34 mouse cellular contexts compared by ENCODE assay signal in the genomic region with DNA sequence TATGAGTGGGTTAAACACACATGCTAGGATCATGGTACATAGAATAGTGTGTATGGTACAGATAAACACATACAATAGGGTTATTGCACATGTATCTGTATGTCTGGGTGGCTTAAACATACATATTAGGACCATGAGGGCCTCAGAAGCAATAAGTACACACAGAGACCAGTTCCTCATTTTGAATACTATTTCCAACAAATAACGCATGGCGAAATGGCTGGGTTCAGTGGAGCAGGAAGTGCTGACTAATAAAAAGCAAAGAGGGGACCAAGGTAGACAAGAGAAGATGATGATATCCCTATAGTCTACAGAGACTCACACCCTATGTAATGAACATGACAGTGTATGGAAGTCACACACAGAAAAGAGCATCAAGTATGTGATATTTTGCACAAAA. TPM values are rescaled to one million over a fixed set of nuclear protein-coding genes. Genes with fewer than 3 reads are reported as not detected.
DNase-seq lines count a peak whose midpoint lies in the region; ATAC-seq and TF ChIP-seq lines count a peak whose summit lies in the region.
"Had no signal": no experiment of that assay in that cellular context is flagged by ENCODE, and none has a peak within 500 bp of the region (broad histone marks: within the 10 kb centered on the region; RNA-seq: fewer than 3 reads in every experiment).

No protein-coding gene starts in this region.

- H3K27ac ChIP-seq in intestine, embryonic 14.5 days (ENCODE audit: low read depth): no peak overlapping the region
- H3K27ac ChIP-seq in intestine, embryonic 16.5 days (ENCODE audit: low read length): no peak overlapping the region; the same call in 1 of the 2 replicates
- H3K27ac ChIP-seq in CH12.LX (ENCODE audit: insufficient read depth, low read depth): no peak overlapping the region
- H3K27ac ChIP-seq in stomach, postnatal 0 days (replicated peaks): peak overlapping the region; percentile 30; the same call in 1 of the 2 replicates
- H3K27ac ChIP-seq: embryonic facial prominence, embryonic 10.5 days; embryonic facial prominence, embryonic 13.5 days; forebrain, embryonic 12.5 days; forebrain, embryonic 15.5 days; hindbrain, embryonic 10.5 days; hindbrain, embryonic 13.5 days had no signal

- in situ Hi-C loops in CH12.LX (cut with MboI; ENCODE audit: low pct_ligation_motif_present, low pct_unique_long_range_greater_than_20kb, low sequenced_read_pairs): no loop called here

- DNase-seq in intestine, embryonic 14.5 days (ENCODE audit: low spot score): peak; percentile 20
- DNase-seq in CH12.LX (ENCODE audit: extremely low read depth): peak; percentile 45
- DNase-seq in stomach, postnatal 0 days (ENCODE audit: low spot score): no peak
- no peak for DNase-seq in gastrocnemius, postnatal 10 days
- no peak for DNase-seq in urinary bladder, adult 18-20 months (ENCODE audit: low spot score in 2 of 2)
- DNase-seq in lung, postnatal 4 days: no peak
- DNase-seq: adrenal gland, adult 8-10 months; adrenal gland, postnatal 25 days; cerebellum, adult 11-12 months; cerebellum, adult 8-10 months; cerebellum, postnatal 10 days; cerebellum, postnatal 36 days; embryo, embryonic 11 days; gastrocnemius, postnatal 36 days; heart, adult 11 months had no signal

- H3K9ac ChIP-seq in intestine, embryonic 14.5 days (ENCODE audit: low read length): no peak overlapping the region
- no peak overlapping the region for H3K9ac ChIP-seq in intestine, embryonic 16.5 days (ENCODE audit: low read depth, low read length)
- no peak overlapping the region for H3K9ac ChIP-seq in CH12.LX (ENCODE audit: insufficient read depth, low read depth)
- no peak overlapping the region for H3K9ac ChIP-seq in stomach, postnatal 0 days (ENCODE audit: low read length)
- H3K9ac ChIP-seq: embryonic facial prominence, embryonic 13.5 days; forebrain, embryonic 12.5 days; forebrain, embryonic 15.5 days; hindbrain, embryonic 13.5 days had no signal

- TF ChIP-seq EP300 in CH12.LX (IDR thresholded peaks at IDR 0.05; ENCODE audit: low read length): no peak
- no peak for TF ChIP-seq EP300 in stomach, postnatal 0 days (optimal IDR thresholded peaks at IDR 0.05)

- WGBS in intestine, embryonic 14.5 days: 93% methylated on average over 2 of the region's 2 CpGs
- 88% methylated on average over 2 of the region's 2 CpGs for WGBS in intestine, embryonic 16.5 days
- WGBS in stomach, postnatal 0 days: 92% methylated on average over 2 of the region's 2 CpGs

- TF ChIP-seq RAD21 in CH12.LX (IDR thresholded peaks at IDR 0.05; ENCODE audit: low read depth, low read length): no peak

- H3K9me3 ChIP-seq in intestine, embryonic 14.5 days (ENCODE audit: control insufficient read depth, low read length): no peaks in the 10 kb centered on the region
- no peaks in the 10 kb centered on the region for H3K9me3 ChIP-seq in intestine, embryonic 16.5 days (ENCODE audit: control insufficient read depth, low read length)
- H3K9me3 ChIP-seq in CH12.LX (replicated peaks; ENCODE audit: low read length): no peaks in the 10 kb centered on the region
- no peaks in the 10 kb centered on the region for H3K9me3 ChIP-seq in stomach, postnatal 0 days (ENCODE audit: control insufficient read depth, low read length)
- H3K9me3 ChIP-seq: embryonic facial prominence, embryonic 10.5 days; embryonic facial prominence, embryonic 13.5 days; forebrain, embryonic 12.5 days; forebrain, embryonic 15.5 days; hindbrain, embryonic 10.5 days; hindbrain, embryonic 13.5 days had no signal

- no peak for ATAC-seq in intestine, embryonic 14.5 days (replicated peaks; ENCODE audit: low FRiP score, low TSS enrichment, low read depth)
- no peak for ATAC-seq in intestine, embryonic 16.5 days
- ATAC-seq in granulocyte monocyte progenitor cell, adult 5-6 weeks (replicated peaks; ENCODE audit: poor library complexity, severe bottlenecking): peak; percentile 75
- no peak for ATAC-seq in stomach, postnatal 0 days (ENCODE audit: low FRiP score, low TSS enrichment)
- ATAC-seq: activated CD4-positive, CD25-positive, alpha-beta regulatory T cell, adult 4 months; CD4-positive, CD25-positive, alpha-beta regulatory T cell, adult 4 months; forebrain, embryonic 15.5 days; hindbrain, embryonic 16.5 days had no signal

- no peaks in the 10 kb centered on the region for H3K36me3 ChIP-seq in intestine, embryonic 14.5 days (ENCODE audit: control insufficient read depth, insufficient read depth, low read length)
- H3K36me3 ChIP-seq in intestine, embryonic 16.5 days (ENCODE audit: control insufficient read depth, insufficient read depth, low read length): no peaks in the 10 kb centered on the region
- no peaks in the 10 kb centered on the region for H3K36me3 ChIP-seq in CH12.LX (replicated peaks in 1 of 2; ENCODE audit: control insufficient read depth in 1 of 2, insufficient read depth in 1 of 2, low read length in 1 of 2)
- H3K36me3 ChIP-seq in stomach, postnatal 0 days (ENCODE audit: control insufficient read depth, insufficient read depth, low read length): no peaks in the 10 kb centered on the region
- H3K36me3 ChIP-seq: embryonic facial prominence, embryonic 10.5 days; embryonic facial prominence, embryonic 13.5 days; forebrain, embryonic 12.5 days; forebrain, embryonic 15.5 days; hindbrain, embryonic 10.5 days; hindbrain, embryonic 13.5 days had no signal

- no peaks in the 10 kb centered on the region for H3K79me2 ChIP-seq in CH12.LX (replicated peaks; ENCODE audit: control insufficient read depth, extremely low read depth, insufficient read depth, poor library complexity, severe bottlenecking)

- no peak overlapping the region for H3K4me2 ChIP-seq in intestine, embryonic 14.5 days (ENCODE audit: low read length)
- H3K4me2 ChIP-seq in intestine, embryonic 16.5 days (ENCODE audit: low read depth, low read length): no peak overlapping the region
- no peak overlapping the region for H3K4me2 ChIP-seq in CH12.LX (ENCODE audit: insufficient read depth, low read depth, poor library complexity, severe bottlenecking)
- H3K4me2 ChIP-seq in stomach, postnatal 0 days (replicated peaks; ENCODE audit: low read depth): no peak overlapping the region
- H3K4me2 ChIP-seq: embryonic facial prominence, embryonic 13.5 days; forebrain, embryonic 12.5 days; forebrain, embryonic 15.5 days; heart, embryonic 11.5 days; hindbrain, embryonic 13.5 days had no signal

- TF ChIP-seq POLR2A in CH12.LX (IDR thresholded peaks at IDR 0.05; ENCODE audit: low read depth, low read length): no peak

- no peaks in the 10 kb centered on the region for H3K27me3 ChIP-seq in intestine, embryonic 14.5 days (replicated peaks; ENCODE audit: control insufficient read depth, insufficient read depth, low read length)
- H3K27me3 ChIP-seq in intestine, embryonic 16.5 days (replicated peaks; ENCODE audit: control insufficient read depth, insufficient read depth, low read length): no peaks in the 10 kb centered on the region
- H3K27me3 ChIP-seq in CH12.LX (replicated peaks): no peaks in the 10 kb centered on the region
- H3K27me3 ChIP-seq in stomach, postnatal 0 days (ENCODE audit: control insufficient read depth, insufficient read depth, low read length): no peaks in the 10 kb centered on the region
- H3K27me3 ChIP-seq: embryonic facial prominence, embryonic 13.5 days; forebrain, embryonic 12.5 days; forebrain, embryonic 15.5 days; hindbrain, embryonic 13.5 days had no signal

- TF ChIP-seq CTCF in CH12.LX (conservative IDR thresholded peaks at IDR 0.05 in 1 of 2, IDR thresholded peaks at IDR 0.05 in 1 of 2; ENCODE audit: low read depth in 2 of 2, low read length in 2 of 2): no peak
- no peak for TF ChIP-seq CTCF in stomach, postnatal 0 days (IDR thresholded peaks at IDR 0.05; ENCODE audit: low read depth)

- H3K4me1 ChIP-seq in intestine, embryonic 14.5 days (replicated peaks; ENCODE audit: control insufficient read depth, insufficient read depth, low read length): no peaks in the 10 kb centered on the region; the same call in 1 of the 2 replicates
- H3K4me1 ChIP-seq in intestine, embryonic 16.5 days (ENCODE audit: control insufficient read depth, insufficient read depth, low read length): peaks cover 4% of the 10 kb centered on the region; the same call in 1 of the 2 replicates
- peaks cover 0 to 17% of the 10 kb centered on the region in 2 experiments; a peak in 2 of 4 replicates for H3K4me1 ChIP-seq in CH12.LX (ENCODE audit: control insufficient read depth in 1 of 2, insufficient read depth in 2 of 2)
- no peaks in the 10 kb centered on the region for H3K4me1 ChIP-seq in stomach, postnatal 0 days (replicated peaks; ENCODE audit: control insufficient read depth, insufficient read depth)
- H3K4me1 ChIP-seq: embryonic facial prominence, embryonic 13.5 days; forebrain, embryonic 12.5 days; forebrain, embryonic 15.5 days; hindbrain, embryonic 13.5 days had no signal

- H3K4me3 ChIP-seq in intestine, embryonic 14.5 days (ENCODE audit: low read depth, low read length): no peak overlapping the region
- no peak overlapping the region for H3K4me3 ChIP-seq in intestine, embryonic 16.5 days (ENCODE audit: low read length)
- no peak overlapping the region for H3K4me3 ChIP-seq in CH12.LX (replicated peaks in 1 of 3; ENCODE audit: low read depth in 2 of 3, low read length in 2 of 3, poor library complexity in 1 of 3)
- no peak overlapping the region for H3K4me3 ChIP-seq in stomach, postnatal 0 days (ENCODE audit: low read depth, low read length)
- H3K4me3 ChIP-seq: embryonic facial prominence, embryonic 10.5 days; embryonic facial prominence, embryonic 13.5 days; erythroblast, embryonic 14.5 days; forebrain, embryonic 12.5 days; forebrain, embryonic 15.5 days; hindbrain, embryonic 10.5 days; hindbrain, embryonic 13.5 days had no signal

- dilution Hi-C loops in CH12.LX (cut with MboI; ENCODE audit: extremely low pct_ligation_motif_present, extremely low pct_unique_long_range_greater_than_20kb, low sequenced_read_pairs): no loop called here

RNA-seq across cellular contexts. Expression of gene Gsta1, which starts 2.3 kb away (rescaled TPM):
- polyA plus RNA-seq in intestine, embryonic 14.5 days (2014; fragmentation: Nextera tagmentation; extraction: Ambion mirVana): 1.2 and 3.1 TPM in 2 replicates
- polyA plus RNA-seq in intestine, embryonic 16.5 days (2015; fragmentation: Nextera tagmentation; extraction: Ambion mirVana): 94.1 and 98.3 TPM in 2 replicates
- total RNA-seq in CH12.LX (2012; rRNA removed): not detected in 2 replicates
- not detected in 2 replicates for total RNA-seq in CH12.LX (2014; rRNA removed)
- polyA plus RNA-seq in CH12.LX (2012; ENCODE audit: insufficient read length, low read depth): not detected in 2 replicates
- not detected in 2 replicates for total RNA-seq in granulocyte monocyte progenitor cell, adult 5-6 weeks (2014; fragmentation: Nextera tagmentation)
- total RNA-seq in granulocyte monocyte progenitor cell, adult 5-6 weeks (2017): not detected in 2 replicates
- 1,326 and 1,348 TPM in 2 replicates for polyA plus RNA-seq in stomach, postnatal 0 days (2015; fragmentation: Nextera tagmentation; extraction: Ambion mirVana)
- total RNA-seq in gastrocnemius, postnatal 10 days (2021): not detected
- total RNA-seq: ES-E14; gastrocnemius, adult 8-10 months; gastrocnemius, postnatal 36 days had no signal
- polyA plus RNA-seq: activated CD4-positive, CD25-positive, alpha-beta regulatory T cell, adult 4 months; brain, embryonic 14.5 days; CD4-positive, CD25-positive, alpha-beta regulatory T cell, adult 4 months; cortical plate, adult 2 months; embryonic facial prominence, embryonic 10.5 days; erythroblast, embryonic 14.5 days; forebrain, embryonic 12.5 days; forebrain, embryonic 15.5 days; heart, embryonic 11.5 days; heart, embryonic 14.5 days; heart, postnatal 0 days; hindbrain, embryonic 10.5 days; hindbrain, embryonic 13.5 days; hindbrain, embryonic 16.5 days had no signal

RNA-seq across cellular contexts. Expression of gene Gm3776, which starts 28.8 kb away (rescaled TPM):
- polyA plus RNA-seq in intestine, embryonic 14.5 days (2014; fragmentation: Nextera tagmentation; extraction: Ambion mirVana): 1.1 and 1.7 TPM in 2 replicates
- polyA plus RNA-seq in intestine, embryonic 16.5 days (2015; fragmentation: Nextera tagmentation; extraction: Ambion mirVana): 73.4 and 80.7 TPM in 2 replicates
- total RNA-seq in CH12.LX (2012; rRNA removed) (not detected in 2 replicates), CH12.LX (2014; rRNA removed) (not detected in 2 replicates)
- polyA plus RNA-seq in CH12.LX (2012; ENCODE audit: insufficient read length, low read depth): not detected in 2 replicates
- total RNA-seq in granulocyte monocyte progenitor cell, adult 5-6 weeks (2014; fragmentation: Nextera tagmentation): not detected in 2 replicates
- not detected in 2 replicates for total RNA-seq in granulocyte monocyte progenitor cell, adult 5-6 weeks (2017)
- polyA plus RNA-seq in stomach, postnatal 0 days (2015; fragmentation: Nextera tagmentation; extraction: Ambion mirVana): 929 and 937 TPM in 2 replicates
- not detected for total RNA-seq in gastrocnemius, postnatal 10 days (2021)
- total RNA-seq: adrenal gland, adult 8-10 months; adrenal gland, postnatal 25 days; ES-E14; gastrocnemius, adult 8-10 months; gastrocnemius, postnatal 36 days had no signal
- polyA plus RNA-seq: activated CD4-positive, CD25-positive, alpha-beta regulatory T cell, adult 4 months; brain, embryonic 14.5 days; CD4-positive, CD25-positive, alpha-beta regulatory T cell, adult 4 months; cortical plate, adult 2 months; embryonic facial prominence, embryonic 10.5 days; embryonic facial prominence, embryonic 13.5 days; erythroblast, embryonic 14.5 days; forebrain, embryonic 12.5 days; forebrain, embryonic 15.5 days; heart, embryonic 11.5 days; heart, embryonic 14.5 days; hindbrain, embryonic 10.5 days; hindbrain, embryonic 13.5 days; hindbrain, embryonic 16.5 days had no signal

RNA-seq across cellular contexts. Expression of gene Gsta4, which starts 45.5 kb away (rescaled TPM):
- polyA plus RNA-seq in intestine, embryonic 14.5 days (2014; fragmentation: Nextera tagmentation; extraction: Ambion mirVana): 43.1 and 46.6 TPM in 2 replicates
- polyA plus RNA-seq in intestine, embryonic 16.5 days (2015; fragmentation: Nextera tagmentation; extraction: Ambion mirVana): 57.5 and 62.7 TPM in 2 replicates
- 0.50 and 0.85 TPM in 2 replicates for total RNA-seq in CH12.LX (2012; rRNA removed)
- not detected in 2 replicates for total RNA-seq in CH12.LX (2014; rRNA removed)
- 0.47 and 1.2 TPM in 2 replicates for polyA plus RNA-seq in CH12.LX (2012; ENCODE audit: insufficient read length, low read depth)
- total RNA-seq in granulocyte monocyte progenitor cell, adult 5-6 weeks (2014; fragmentation: Nextera tagmentation): 1.9 and 3.4 TPM in 2 replicates
- 2.0 and 2.8 TPM in 2 replicates for total RNA-seq in granulocyte monocyte progenitor cell, adult 5-6 weeks (2017)
- polyA plus RNA-seq in stomach, postnatal 0 days (2015; fragmentation: Nextera tagmentation; extraction: Ambion mirVana): 1,515 and 1,656 TPM in 2 replicates
- 10 to 100 TPM in 1 of 2 experiments, 1 to 10 TPM in 1; 9.9 to 10.6 TPM for total RNA-seq in gastrocnemius, postnatal 10 days (2021)

Comparison
In these comparisons a context has a peak if more than half of its experiments do, and no peak if none do; other contexts are left out.
1. RNA of gene Gsta1, which starts 2.3 kb away (polyA plus RNA-seq): 1,326 to 1,348 TPM in stomach, postnatal 0 days and 94.1 to 98.3 TPM in intestine, embryonic 16.5 days; 1.2 to 3.1 TPM in intestine, embryonic 14.5 days and not detected in CH12.LX; every median in the first group is over 10 times any median in the second.
2. RNA of gene Gm3776, which starts 28.8 kb away (polyA plus RNA-seq): 929 to 937 TPM in stomach, postnatal 0 days and 73.4 to 80.7 TPM in intestine, embryonic 16.5 days; 1.1 to 1.7 TPM in intestine, embryonic 14.5 days and not detected in CH12.LX; every median in the first group is over 10 times any median in the second.
3. DNase-seq: peak in intestine, embryonic 14.5 days (single experiment) and CH12.LX (single experiment); none in stomach, postnatal 0 days (single experiment), gastrocnemius, postnatal 10 days (single experiment), urinary bladder, adult 18-20 months (0 of 2) and lung, postnatal 4 days (0 of 2).
4. RNA of gene Gsta4, which starts 45.5 kb away (polyA plus RNA-seq): 1,515 to 1,656 TPM in stomach, postnatal 0 days, 57.5 to 62.7 TPM in intestine, embryonic 16.5 days and 43.1 to 46.6 TPM in intestine, embryonic 14.5 days; 0.47 to 1.2 TPM in CH12.LX; every median in the first group is over 10 times any median in the second.